Mouse (Mus musculus) spleen, adult 2 months (tissue): ENCODE results near the gene Fam53a.

Experiments
- CTCF ChIP-seq: fragments of 200-500 bp; IDR thresholded peaks from 2 replicates; pipeline ENCODE4 v1.5.1; 2011; ENCODE audit warnings: mild to moderate bottlenecking, inconsistent platforms; ENCODE audit not compliant: insufficient read depth, insufficient read length, insufficient replicate concordance; ENCODE audit errors: extremely low read depth
- POLR2A ChIP-seq: fragments of 200-500 bp; IDR thresholded peaks from 2 replicates; pipeline ENCODE4 v1.6.1; 2011; ENCODE audit warnings: low read depth, low read length, inconsistent platforms

GRCm38 (mm10) chr5:33587498-33588058 is 41.9 kb downstream of the Fam53a start:
- TF ChIP-seq CTCF = no peak
- no peak for TF ChIP-seq POLR2A
